Mouse (Mus musculus) layer of hippocampus, adult 9-11 months (tissue): Measurements from ENCODE around the gene Ldlr.
"Not testable (repeated sequence)": the region's sequence is repeated elsewhere in the genome, so short reads cannot be mapped to it uniquely, and the experiment has no call there.

Experiments used
- DNase-seq: peaks from one replicate; pipeline ENCODE4 v3.0.0; 2022

The Ldlr gene

DNA sequence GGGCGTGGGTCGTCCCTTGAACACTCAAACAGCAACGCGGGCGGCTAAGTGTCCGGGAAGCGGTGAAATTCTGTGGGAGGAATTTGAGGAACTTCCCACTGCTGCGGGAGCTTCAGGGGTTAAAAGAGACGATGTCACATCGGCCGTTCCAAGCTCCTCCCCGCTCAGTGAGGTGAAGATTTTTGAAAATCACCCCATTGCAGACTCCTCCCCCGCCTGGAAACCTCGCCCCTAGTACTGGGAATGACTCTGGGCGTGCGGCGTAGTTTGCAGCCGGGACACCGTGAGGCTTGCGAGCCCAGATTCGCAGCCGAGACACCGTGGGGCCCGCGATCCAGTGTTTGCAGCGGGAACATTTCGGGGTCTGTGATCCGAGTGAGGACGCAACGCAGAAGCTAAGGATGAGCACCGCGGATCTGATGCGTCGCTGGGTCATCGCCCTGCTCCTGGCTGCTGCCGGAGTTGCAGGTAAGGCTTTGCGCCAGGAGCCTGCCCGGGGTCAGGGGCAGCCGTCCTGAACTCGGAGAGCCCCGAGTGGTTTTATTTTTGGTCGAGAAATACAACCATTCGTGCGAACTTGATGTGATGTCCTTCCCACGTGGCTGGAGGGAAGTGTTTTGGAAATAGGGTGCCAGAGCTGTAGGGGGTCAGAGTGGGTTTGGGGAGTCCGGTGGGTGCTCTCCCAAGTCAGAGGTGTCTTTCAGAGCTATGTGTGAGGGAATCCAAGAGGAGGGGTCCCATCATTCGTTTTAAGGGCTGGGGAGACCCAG lies at the start of gene Ldlr:
TSS of gene Ldlr (plus strand) at position 107 of the 770 bp plus-strand sequence.
- DNase-seq: peak; percentile 84

DNA sequence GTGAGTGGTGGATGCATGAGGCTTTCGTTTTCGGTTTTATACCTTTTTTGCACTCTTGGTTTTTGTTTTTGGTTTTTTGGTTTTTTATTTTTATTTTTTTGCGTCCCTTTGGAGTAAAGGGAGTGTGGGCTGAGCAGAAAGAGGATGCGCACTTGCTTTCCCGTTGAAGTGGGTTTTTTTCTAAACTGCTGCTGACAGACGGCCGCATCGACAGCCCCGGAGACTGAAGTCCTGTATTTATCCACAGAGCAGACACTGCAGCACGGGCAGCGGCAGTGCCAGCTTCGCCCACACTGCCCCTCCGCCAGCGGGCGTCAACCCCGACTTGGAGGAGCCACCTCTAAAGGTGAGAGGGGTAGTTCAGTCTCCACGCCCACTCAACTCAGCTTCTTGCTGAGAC lies 45.6 kb upstream of the Ldlr start:
- DNase-seq: no peak

DNA sequence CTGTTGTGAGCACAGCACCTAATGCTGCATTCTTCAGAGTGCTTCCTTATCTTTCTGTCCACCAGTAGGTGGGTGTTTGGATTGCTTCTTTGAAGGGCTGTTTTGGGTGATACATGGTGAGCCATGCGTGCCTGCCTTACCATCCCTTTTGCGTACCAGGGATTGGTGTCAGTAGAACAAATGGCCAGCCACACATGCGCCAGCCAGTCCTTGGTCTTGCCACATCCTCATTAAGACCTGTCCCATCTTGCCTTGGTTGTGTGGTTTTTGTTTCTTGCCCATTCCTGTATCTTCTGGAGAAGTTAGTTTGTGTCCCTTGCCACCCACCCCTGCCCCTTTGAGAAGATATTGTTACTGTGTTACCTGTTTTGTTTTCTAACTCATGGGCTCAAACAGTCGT lies 42.8 kb upstream of the Ldlr start:
- no peak for DNase-seq

DNA sequence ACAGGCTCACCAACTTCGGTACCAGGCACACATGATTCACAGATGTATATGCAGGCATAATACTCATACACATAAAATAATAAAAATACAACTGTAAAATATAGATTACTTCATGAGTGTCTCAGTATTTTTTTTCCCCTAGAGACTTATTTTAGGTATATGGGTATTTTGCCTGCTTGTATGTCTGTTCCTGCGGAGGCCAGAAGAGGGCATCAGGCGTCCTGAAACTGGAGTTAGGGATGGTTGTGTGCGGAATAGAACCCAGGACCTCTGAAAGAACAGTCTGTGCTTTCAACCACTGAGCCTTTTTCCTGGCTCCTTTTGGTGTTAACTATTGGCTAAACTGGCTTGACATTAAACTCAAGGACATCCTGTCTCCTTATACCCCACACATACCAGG lies 40.5 kb upstream of the Ldlr start:
- no peak for DNase-seq

DNA sequence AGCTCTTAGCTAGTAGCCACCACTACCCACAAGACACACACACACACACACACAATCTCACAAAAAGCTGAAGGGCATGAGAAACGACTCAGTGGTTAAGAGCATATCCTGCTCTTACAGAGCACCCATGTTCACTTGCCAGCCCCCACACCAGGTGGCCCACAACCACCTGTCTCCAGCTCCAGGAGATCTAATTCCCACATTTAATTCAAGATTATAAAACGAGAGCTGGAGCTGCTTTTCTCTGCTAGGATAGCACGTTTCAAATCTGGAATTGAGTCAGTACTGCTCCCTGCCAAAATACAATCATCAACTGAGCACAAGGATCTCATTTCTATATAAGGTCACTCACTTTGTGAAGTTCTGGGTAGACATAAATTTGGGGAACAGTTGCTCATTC lies 39.4 kb upstream of the Ldlr start:
- DNase-seq: peak; percentile 33

DNA sequence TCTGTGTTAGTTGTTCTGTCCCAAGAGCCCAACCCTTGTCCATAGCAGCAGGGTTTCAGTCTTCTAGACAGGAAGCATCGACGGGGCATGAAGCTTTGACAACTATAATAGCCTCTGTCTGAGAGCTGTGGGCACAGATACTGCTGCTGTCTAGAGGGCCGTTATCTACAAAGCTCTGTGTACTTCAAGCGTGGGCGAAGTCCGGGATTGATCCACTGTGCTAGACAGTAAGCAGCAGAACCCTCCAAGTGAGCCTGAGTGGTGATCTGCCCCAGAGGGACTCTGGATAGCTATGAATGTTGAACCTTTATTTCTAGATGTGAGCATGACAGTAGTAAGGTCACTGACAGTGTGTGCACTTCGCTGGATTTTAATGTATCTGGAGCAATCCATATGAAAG lies 34.7 kb upstream of the Ldlr start:
- DNase-seq: no peak

DNA sequence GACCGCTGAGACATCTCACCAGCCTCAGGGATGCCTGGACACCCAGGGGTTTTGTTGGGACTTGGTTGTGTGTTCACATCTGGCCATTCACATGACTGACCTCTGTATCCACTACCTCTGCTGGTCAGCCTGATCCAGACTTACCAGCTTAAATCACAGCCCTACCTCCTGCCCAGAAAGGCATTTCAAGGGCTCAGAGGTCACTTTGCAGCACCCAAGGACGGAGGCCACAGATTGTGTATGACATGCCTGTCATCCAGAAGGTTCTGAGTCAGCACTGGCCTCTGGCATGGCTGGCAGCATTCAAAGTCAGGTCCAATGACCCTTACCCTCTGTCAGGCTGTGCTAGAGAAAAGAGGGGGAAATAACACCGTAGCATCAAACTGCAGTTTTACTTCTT lies 33.3 kb upstream of the Ldlr start:
- no peak for DNase-seq

DNA sequence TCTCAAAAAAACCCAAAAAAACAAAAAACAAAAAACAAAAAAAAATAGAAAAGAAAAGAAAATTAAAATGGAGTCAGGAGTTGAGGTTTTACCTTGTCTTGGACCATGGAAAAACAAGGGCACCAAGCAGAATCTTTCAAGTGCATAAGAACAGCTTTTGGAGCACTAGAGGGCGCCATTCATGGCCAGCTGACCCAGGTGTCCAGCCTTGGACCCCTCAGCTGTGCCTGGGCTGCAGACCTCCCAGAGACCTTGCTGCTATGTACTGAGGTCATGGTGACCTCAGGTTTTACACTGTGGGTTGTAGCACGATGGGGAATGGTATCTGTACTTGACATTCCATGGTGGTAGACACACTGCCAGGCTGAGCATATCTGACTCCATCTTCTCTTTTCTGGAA lies 31.4 kb upstream of the Ldlr start:
- DNase-seq: no peak

DNA sequence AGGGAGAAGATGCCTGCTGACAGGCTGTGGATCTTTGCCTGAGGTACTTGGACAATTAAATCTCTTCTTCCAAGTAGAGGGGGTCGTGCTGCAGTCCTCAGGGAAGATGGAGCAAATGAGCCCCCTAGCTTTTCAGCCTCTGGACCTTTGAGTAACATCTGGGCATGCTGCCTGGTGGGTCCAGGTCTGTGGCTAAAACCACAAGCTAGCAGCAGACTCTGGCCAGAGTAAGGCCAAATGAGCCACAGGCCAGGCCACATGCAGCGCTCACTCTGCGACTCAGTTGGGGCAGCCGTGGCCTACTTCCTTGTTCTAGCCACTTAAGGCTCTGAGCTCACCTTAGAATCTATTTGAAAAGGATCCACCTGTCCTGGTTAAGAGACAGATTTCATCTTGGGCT lies 30.8 kb upstream of the Ldlr start:
- no peak for DNase-seq

DNA sequence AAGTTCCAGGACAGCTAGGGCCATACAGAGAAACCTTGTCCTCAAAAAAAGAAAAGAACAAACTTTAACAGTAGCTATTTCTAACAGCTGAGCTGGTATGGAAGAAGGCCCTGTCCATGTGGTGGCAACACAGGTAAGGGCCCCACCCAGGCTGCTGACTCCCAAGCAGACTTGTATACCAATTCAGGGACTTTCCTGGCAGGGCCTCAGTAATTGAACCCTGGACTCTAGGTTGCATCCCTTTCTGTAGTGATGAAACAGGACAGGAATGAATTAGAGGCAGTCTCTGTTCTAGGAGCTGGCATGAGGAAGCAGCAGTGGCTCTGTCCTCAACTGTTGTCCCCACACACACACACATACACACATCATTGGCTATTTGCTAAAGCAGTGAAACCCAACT lies 29.2 kb upstream of the Ldlr start:
- DNase-seq: no peak

DNA sequence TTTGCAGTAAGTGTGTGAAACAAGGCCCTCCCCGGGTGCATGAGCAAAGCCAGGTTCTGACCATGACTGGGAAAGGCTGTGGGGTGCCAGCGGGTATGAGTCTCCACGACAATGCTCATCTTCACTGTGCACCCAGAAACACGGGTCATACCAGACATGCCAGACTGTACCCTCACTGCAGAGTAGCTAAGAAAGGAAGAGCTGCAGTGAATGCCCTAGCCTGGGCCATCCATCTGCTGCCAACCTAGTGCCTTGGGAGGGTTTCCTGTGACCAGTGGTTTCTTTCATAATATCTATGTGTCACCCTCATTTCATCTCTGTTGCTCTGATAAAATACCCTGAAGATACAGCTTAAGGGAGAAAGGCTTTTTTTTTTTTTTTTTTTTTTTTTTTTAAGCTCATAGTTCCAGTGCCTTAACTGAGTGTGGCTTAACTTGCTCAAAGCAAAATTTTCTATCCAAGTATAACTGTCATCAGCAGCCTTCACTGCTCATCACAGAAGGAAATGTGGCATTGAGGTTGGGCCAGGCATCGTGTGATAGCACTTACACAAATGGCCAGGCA lies 28.0 kb upstream of the Ldlr start:
- no peak for DNase-seq

DNA sequence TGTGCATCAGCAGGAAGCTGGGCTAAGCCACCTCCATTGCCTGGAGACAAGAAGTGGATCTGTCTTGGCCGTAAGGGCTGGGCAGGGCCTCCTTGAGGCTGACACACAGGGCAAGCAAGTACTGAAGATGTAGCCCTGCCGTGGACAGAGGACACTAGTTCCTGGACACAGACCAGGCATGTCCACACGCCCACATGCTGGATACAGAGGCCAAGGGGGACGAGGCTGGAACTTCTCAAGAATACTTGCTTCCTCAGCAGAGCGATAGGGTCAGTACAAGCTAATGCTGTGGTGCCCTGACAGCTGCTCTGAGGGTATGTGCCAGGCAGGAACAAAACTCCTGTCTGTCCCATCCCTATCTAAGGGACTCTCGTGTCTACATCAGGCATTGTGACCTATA lies 26.2 kb upstream of the Ldlr start:
- DNase-seq: no peak

DNA sequence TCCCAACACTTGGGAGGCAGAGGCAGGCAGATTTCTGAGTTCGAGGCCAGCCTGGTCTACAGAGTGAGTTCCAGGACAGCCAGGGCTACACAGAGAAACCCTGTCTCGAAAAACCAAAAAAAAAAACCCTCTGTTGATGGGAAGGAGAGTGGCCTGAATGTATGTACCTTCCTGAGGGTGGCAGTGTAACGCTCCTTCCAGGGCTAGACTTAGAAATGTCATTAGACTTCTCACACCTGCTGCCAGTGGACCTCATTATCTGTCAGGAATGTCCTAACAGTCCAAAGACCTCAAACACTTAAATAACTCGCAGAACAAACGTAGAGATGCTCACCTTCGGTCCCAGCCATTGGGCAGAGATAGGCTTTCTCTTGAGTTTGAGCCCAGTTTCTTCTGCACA lies 24.0 kb upstream of the Ldlr start:
- not testable (repeated sequence) for DNase-seq

DNA sequence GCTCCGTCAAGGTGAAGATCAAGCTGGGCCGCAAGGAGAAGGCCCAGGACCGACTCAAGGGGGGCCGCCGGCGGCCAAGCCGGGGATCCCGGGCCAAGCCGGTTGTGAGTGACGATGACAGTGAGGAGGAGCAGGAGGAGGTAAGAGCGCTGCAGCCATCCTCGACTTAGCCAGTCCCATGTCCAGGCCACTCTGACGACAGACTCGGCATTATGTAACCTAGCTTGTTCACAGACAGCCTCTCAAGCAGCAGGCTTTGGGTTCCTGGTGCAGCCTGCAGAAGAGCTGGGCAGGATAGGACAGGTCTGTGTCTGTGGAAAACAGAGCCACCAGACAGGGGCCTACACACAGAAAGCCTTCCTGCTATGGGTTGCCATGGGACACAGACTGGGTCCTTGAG lies 22.2 kb upstream of the Ldlr start:
- DNase-seq: no peak

DNA sequence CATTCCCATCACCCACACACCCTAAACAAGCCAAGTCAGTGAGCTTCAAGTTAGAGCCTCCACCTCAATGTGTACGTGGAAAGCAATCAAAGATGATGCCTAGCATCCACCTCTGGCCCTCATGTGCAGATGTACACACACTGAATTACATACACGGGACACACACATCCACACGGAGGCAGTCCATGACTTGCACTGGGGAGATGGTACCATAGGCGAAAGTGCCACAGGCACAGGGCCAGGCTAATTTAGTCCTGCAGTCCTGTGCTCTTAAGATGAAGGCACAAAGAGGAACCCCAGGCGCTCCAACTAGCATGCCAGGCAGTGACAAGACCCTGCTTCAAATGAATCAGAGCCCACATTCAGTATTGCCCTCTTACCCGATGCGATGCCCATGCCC lies 19.8 kb upstream of the Ldlr start:
- DNase-seq: no peak

DNA sequence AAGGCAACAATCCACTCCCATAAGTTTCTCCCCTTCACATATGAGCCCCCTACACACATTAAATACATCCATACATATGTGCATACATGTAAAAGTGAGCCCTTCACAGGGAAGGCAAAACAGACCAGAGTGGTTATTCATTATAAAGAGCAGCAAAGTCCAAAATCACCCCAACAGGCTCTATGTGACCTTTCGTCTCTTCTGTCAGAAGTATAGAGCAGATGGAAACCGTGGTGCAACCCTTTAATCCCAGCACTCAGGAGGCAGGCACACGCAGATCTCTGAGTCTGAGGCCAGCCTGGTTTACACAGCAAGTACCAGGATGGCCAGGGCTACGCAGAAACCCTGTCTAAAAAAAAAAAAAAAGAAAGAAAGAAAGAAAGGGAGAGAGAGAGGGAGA lies 17.2 kb upstream of the Ldlr start:
- no peak for DNase-seq

DNA sequence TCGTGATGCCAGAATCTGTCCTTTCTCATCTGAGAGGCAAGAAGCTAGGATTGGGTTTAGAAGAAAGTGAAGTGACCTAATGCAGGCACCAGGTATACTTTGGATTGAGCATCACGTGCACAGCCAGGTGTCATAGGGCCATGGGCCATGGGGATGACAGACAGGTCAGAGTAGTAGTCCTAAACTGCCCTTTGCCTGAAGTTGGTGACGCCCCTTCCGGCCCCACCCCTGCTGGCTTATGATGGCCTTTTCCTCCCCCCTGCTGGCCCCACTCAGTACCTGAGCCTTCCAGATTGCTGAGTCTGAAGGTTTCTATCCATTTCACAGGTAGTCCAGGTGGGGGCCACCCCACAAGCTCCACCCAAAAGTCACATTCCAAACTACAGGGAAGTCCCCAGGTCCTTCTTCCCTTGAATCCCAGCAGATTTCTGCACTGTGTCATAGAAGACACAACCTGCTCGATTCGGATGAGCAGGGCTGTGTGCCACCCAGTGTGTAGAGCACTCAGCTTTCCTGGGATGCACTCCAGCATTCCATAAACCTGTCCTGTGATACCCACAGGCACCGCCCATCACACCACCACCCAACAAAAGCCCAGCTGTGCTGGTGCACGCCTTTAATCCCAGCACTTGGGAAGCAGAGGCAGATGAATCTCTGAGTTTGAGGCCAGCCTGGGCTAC lies 16.6 kb upstream of the Ldlr start:
- DNase-seq: no peak

DNA sequence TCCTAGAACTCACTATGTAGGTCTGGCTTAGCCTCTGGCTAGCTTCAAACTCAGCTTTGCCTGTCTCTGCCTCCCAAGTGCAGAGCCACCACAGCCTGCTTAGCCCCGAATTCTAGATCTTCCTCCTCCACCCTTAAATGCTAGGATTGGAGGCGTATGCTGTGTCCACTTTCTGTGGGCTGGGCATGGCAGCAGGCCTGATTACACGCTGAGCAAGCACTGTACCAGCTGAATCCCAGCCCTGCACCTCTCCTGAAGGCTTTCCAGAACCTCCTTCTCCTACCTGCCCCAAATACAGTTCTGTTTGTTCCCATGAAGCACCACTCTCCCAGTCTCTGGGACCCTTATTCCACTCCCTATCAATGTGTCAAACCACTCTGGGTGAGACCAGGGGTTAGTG lies 13.9 kb upstream of the Ldlr start:
- DNase-seq: no peak

DNA sequence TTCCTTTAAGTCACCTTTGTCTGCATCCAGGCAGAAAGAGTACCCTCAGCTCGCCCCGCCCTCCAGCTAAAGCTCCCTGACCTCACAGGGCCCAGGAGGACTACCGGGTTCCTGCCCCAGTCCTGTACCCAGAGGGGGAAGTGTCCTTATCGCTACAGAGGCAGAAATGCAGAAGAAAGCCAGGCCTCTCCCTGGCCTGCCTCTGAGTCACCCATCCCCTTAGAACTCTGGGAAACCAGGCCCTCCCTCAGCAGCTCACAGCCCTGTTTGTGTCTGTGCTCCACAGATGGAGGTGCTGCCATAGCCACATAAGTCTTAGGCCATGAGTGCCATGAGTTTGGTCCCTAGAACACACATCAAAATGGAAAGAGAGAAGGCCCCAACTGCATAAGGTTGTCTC lies 8.0 kb upstream of the Ldlr start:
- DNase-seq: peak; percentile 34

DNA sequence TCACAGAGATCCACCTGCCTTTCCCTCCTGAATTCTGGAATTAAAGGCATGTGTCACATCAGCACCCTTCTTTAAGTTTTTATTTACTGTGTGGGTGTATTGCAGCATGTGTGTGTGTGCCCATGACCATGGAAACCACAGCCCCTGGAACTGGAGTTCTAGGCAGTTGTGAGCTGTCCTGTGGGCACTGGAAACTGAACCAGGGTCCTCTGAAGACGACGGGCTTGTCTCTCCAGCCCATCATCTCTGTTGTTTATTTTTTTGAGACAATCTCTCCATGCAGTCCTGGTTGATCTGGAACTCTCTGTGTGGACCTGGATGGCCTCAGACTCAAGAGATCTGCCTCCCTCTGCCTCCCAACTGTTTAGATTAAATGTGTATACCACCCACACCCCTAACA lies 6.3 kb upstream of the Ldlr start:
- DNase-seq: no peak

DNA sequence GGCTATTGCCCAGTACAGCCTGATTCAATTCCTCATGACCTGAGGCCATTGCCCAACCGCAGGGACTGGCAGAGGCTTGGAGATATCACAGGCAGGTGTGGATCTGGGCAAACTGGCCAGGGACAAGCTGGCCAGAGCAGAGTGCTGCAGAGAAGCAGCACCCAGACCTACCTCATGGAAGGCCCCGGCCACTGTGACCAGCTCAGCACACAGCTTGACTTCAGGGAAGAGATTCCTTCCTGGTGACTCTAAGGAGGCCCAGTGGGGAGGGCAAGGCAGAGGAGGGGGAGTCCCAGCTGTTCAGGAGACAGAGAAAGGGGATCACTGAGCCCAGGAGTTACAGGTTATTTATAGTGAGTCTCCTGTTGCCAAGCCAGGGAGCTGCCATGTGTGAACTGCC lies 2.2 kb upstream of the Ldlr start:
- no peak for DNase-seq

DNA sequence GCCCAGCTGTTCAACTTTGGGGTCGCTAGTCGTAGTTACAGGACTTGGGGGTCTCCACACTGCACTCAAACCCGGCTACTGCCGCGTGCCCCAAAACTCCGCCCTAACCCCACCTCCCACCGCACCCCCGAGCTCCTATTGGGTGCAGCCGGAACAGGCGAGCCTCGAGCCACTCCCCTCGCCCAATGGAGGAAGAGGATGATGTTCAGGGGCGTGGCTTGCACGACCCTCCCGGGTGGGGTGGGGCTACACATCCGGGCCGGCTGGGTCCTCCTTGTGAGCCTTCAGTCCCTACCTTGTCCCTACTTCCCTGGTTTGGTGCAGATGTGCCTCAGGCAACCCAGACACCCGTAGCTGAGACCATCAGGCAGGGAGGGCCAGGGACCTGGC lies 859 bp downstream of the Ldlr start:
- peak; percentile 94 for DNase-seq

DNA sequence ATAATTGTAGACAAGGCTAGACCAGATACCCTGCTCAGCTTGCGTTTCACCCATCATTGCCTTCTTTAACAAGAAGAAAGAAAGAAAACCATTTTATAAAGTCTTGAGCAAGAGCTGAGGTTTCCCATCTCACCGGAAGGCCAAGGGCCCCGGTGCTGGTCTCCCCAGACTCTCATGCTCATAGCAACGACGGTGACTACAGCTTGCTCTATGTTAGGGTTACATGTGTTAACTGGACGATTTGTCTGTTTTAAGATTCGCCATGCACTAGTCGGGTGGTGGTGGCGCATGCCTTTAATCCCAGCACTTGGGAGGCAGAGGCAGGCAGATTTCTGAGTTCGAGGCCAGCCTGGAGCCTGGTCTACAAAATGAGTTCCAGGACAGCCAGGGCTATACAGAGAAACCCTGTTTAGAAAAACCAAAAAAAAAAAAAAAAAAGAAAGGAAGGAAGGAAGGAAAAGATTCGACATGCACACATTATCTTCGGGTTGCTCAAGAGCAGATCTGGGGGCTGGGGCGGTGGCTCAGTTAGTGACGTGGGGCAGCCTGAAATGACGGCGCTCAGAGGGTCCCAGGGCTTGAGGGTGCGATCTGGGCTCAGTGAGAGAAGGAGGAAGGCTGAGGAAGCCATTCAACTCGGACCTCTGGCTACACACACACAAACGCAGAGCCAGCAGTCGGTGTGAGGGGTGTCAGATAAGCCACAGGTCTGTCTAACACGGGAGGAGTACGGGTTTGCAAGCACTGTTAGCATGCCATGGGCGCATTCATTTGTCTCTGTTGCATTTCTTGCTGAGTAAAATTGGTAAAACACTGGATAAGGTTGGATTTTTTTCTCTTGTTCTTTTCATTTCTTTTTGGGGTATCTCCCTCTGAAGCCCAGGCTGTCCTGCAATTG lies 2.2 kb downstream of the Ldlr start:
- DNase-seq: no peak
